Mouse (Mus musculus): ENCODE results near the gene H2afz. TPM values are rescaled to one million over a fixed set of nuclear protein-coding genes. Genes with fewer than 3 reads are reported as not detected.
A peak's percentile ranks its signal among the peaks of the same experiment; 100 is the strongest.

The H2afz gene
- polyA plus RNA-seq, 1 experiment from 2014 or later = 2,590 TPM

DNA sequence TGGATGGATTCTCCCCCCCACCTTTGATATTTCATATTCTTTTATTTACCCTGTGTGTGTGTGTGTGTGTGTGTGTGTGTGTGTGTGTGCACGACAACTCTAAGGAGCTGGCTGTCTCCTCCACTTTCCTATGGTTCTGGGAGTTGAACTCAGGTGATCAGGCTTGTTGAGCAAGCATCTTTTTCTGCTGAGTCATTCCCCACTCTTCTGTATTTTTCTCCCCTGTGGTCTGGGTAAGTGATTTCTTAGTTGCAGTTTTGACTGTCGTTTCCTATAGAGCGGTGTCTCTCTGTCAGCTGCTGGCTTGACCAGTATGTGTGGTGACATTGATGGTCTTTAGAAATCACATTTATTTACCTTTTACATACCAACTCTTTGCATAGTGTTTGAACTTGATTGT lies 15.0 kb downstream of the H2afz start:
- Histone ChIP-seq H3K36me3 (ENCODE audit: insufficient read depth) (no peaks in the 10 kb centered on the region), H3K9ac (no peak overlapping the region), H3K27me3 (ENCODE audit: insufficient read depth, low read length) (no peaks in the 10 kb centered on the region), H3K9me3 (ENCODE audit: low read depth, low read length) (no peaks in the 10 kb centered on the region), H3K4me3 (ENCODE audit: low read depth, low read length) (no peak overlapping the region), H3K4me2 (no peak overlapping the region), H3K27ac (ENCODE audit: low read depth) (no peak overlapping the region), H3K4me1 (ENCODE audit: insufficient read depth) (no peaks in the 10 kb centered on the region)
- TF ChIP-seq CTCF (IDR thresholded peaks at IDR 0.05; ENCODE audit: low read depth) = no peak
- WGBS = 68% methylated on average over 3 of the region's 3 CpGs
- DNase-seq = no peak
- ATAC-seq (ENCODE audit: insufficient read depth) = no peak

DNA sequence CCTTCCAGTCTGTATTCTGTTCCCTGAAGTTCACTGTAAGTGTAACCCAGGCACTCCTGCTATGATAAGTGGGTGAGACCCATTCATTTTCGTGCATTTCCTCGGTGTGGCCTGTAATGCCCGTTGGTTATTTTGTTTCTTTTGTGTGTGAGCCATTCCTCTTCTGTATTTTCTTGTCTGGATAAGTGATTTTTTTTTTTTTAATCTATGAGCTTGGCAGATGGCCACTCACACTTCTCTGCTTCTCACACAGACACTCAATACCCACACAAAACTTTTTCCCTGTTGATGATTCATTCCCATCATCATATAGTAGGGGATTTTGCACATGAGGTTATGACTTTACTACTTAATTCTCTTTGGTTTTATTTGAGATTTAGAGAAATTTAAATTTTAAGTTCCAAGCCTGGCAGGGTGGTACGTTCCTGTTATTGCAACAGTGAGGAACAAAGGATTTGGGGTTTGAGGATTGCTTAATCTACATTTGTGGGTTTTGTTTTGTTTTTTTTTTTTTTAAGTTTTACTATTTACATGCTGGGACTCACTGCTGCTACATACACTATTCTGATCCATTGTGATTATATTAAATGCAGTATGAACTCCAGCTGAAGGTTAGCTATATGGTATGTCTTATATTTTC lies 15.9 kb downstream of the H2afz start:
- no peak overlapping the region for H3K4me3 ChIP-seq (ENCODE audit: low read depth, low read length)
- 68% methylated on average over 4 of the region's 4 CpGs for WGBS
- TF ChIP-seq CTCF (IDR thresholded peaks at IDR 0.05; ENCODE audit: low read depth) = no peak
- H3K4me1 ChIP-seq (ENCODE audit: insufficient read depth) = no peaks in the 10 kb centered on the region
- no peak overlapping the region for H3K9ac ChIP-seq
- DNase-seq = peak; percentile 30
- ATAC-seq (ENCODE audit: insufficient read depth) = no peak
- 0 out of 2 replicates have a peak, but pooled peaks cover 2% of the 10 kb centered on the region for H3K36me3 ChIP-seq (ENCODE audit: insufficient read depth)
- no peak overlapping the region for H3K27ac ChIP-seq (ENCODE audit: low read depth)
- no peak overlapping the region for H3K4me2 ChIP-seq
- no peaks in the 10 kb centered on the region for H3K9me3 ChIP-seq (ENCODE audit: low read depth, low read length)
- H3K27me3 ChIP-seq (ENCODE audit: insufficient read depth, low read length) = no peaks in the 10 kb centered on the region

DNA sequence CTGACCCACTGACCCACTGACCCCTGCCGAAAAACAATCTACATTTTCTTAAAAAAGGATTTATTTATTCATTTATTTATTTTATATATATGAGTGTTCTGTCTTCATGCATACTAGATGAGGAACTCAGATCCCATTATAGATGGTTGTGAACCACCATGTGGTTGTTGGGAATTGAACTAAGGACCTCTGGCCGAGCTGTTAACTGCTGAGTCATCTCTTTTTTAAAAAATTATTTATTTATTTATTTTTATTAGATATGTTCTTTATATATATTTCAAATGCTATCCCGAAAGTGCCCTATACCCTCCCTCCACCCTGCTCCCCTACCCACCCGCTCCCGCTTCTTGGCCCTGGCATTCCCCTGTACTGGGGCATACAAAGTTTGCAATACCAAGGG lies 16.8 kb downstream of the H2afz start:
- Histone ChIP-seq H3K4me1 (ENCODE audit: insufficient read depth) (no peaks in the 10 kb centered on the region), H3K27me3 (ENCODE audit: insufficient read depth, low read length) (no peaks in the 10 kb centered on the region), H3K9me3 (ENCODE audit: low read depth, low read length) (no peaks in the 10 kb centered on the region), H3K27ac (ENCODE audit: low read depth) (no peak overlapping the region), H3K36me3 (ENCODE audit: insufficient read depth) (0 out of 2 replicates have a peak, but pooled peaks cover 5% of the 10 kb centered on the region), H3K4me3 (ENCODE audit: low read depth, low read length) (no peak overlapping the region), H3K9ac (no peak overlapping the region), H3K4me2 (no peak overlapping the region)
- no peak for DNase-seq
- 87% methylated on average over 5 of the region's 5 CpGs for WGBS
- ATAC-seq (ENCODE audit: insufficient read depth) = no peak
- TF ChIP-seq CTCF (IDR thresholded peaks at IDR 0.05; ENCODE audit: low read depth) = no peak

DNA sequence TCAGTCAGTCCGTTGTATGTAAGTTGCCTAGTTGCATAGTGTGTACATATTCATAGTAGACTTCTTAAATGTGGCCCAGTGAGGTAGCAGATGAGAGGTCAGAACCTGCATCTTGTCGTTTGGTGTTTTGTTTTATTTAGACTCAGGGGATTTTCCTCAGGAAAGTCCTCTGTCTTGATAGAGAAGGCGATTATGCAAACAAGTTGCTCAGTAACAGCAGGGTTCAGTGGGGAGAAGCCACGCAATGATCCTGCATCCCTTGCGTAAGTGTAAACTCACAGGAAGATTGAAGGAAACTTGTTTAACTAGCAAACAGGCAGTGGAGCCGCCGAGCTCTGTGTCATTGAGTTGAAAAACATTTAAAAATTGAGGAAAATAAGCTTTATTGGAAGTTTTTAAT lies 23.7 kb downstream of the H2afz start:
- peaks cover 19% of the 10 kb centered on the region; the same call in 1 of the 2 replicates for H3K36me3 ChIP-seq (ENCODE audit: insufficient read depth)
- H3K9ac ChIP-seq = no peak overlapping the region
- H3K27ac ChIP-seq (ENCODE audit: low read depth) = no peak overlapping the region
- no peak overlapping the region for H3K4me2 ChIP-seq
- H3K9me3 ChIP-seq (ENCODE audit: low read depth, low read length) = no peaks in the 10 kb centered on the region
- TF ChIP-seq CTCF (IDR thresholded peaks at IDR 0.05; ENCODE audit: low read depth) = no peak
- H3K4me3 ChIP-seq (ENCODE audit: low read depth, low read length) = no peak overlapping the region
- WGBS = 72% methylated on average over 7 of the region's 7 CpGs
- DNase-seq (no peak), ATAC-seq (ENCODE audit: insufficient read depth) (no peak)
- no peaks in the 10 kb centered on the region for H3K4me1 ChIP-seq (ENCODE audit: insufficient read depth)
- no peaks in the 10 kb centered on the region for H3K27me3 ChIP-seq (ENCODE audit: insufficient read depth, low read length)

DNA sequence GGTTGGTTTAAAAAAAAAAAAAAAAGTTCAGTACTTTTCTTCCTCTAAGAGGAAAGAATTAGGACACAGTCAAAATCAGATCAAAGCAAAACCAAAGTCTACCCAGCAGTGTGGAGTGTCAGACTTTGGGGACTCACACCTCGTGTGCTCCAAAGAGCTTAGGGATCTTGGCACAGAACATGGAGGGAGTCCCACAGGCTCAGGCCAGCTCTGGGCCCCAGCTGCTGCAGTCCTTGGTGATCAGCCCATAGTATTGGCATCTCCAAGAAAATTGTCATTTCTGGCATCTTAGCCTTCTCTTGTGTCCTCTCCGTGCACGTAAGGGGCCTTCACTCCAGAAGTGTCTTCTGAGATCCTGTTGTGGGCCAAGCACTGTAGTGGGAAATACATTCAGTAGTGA lies 26.8 kb downstream of the H2afz start:
- Histone ChIP-seq H3K4me1 (ENCODE audit: insufficient read depth) (no peaks in the 10 kb centered on the region), H3K4me3 (ENCODE audit: low read depth, low read length) (no peak overlapping the region), H3K36me3 (ENCODE audit: insufficient read depth) (peaks cover 32% of the 10 kb centered on the region), H3K4me2 (no peak overlapping the region), H3K9me3 (ENCODE audit: low read depth, low read length) (no peaks in the 10 kb centered on the region), H3K9ac (no peak overlapping the region), H3K27me3 (ENCODE audit: insufficient read depth, low read length) (no peaks in the 10 kb centered on the region), H3K27ac (ENCODE audit: low read depth) (no peak overlapping the region)
- peak; percentile 7 for DNase-seq
- WGBS = 60% methylated on average over 3 of the region's 3 CpGs
- TF ChIP-seq CTCF (IDR thresholded peaks at IDR 0.05; ENCODE audit: low read depth) = no peak
- ATAC-seq (ENCODE audit: insufficient read depth) = no peak; the same call in 1 of the 2 replicates

DNA sequence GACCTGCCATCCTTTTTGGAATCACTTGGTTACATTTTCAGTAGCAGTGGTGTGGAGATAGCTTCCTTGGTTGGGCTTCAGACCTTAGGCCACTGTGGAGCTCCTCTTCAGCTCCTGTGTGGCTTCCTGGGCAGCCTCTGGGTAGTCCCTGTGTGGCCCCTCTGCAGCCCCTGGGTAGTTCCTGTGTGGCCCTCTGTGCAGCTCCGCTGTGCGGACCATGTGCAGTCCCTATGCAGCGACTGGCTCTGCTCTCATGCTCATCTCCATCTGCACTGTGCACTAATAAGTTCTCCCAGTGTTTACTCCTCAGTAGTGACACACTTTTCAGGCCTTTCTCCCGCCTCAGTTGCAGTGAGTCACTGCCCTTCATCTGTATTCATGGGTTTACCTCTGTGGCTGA lies 27.8 kb downstream of the H2afz start:
- no peaks in the 10 kb centered on the region for H3K27me3 ChIP-seq (ENCODE audit: insufficient read depth, low read length)

DNA sequence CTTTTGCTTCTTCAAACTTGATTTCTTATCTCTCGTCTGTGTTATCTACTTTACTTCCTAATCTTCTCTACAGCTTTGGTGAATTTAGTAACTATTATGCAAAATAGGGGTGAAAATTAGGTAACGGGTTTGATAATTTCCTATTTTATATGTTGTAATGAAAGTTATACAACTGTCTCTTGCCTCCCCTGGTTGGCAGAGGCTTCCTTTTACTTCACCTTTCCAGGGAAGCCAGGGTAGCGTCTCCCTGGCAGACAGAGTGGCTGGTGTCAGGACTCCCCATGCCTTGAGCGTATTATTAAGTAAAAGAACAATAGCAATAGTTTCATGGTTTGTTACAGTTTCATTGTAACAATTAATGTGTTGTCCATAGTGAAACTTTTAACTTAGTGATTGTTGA lies 29.5 kb downstream of the H2afz start:
- Histone ChIP-seq H3K4me1 (ENCODE audit: insufficient read depth) (no peaks in the 10 kb centered on the region), H3K27ac (ENCODE audit: low read depth) (no peak overlapping the region), H3K9ac (no peak overlapping the region), H3K4me2 (no peak overlapping the region), H3K27me3 (ENCODE audit: insufficient read depth, low read length) (no peaks in the 10 kb centered on the region), H3K4me3 (ENCODE audit: low read depth, low read length) (no peak overlapping the region), H3K36me3 (ENCODE audit: insufficient read depth) (peaks cover 36% of the 10 kb centered on the region), H3K9me3 (ENCODE audit: low read depth, low read length) (no peaks in the 10 kb centered on the region)
- ATAC-seq (ENCODE audit: insufficient read depth) (no peak), DNase-seq (no peak)
- no peak for TF ChIP-seq CTCF (IDR thresholded peaks at IDR 0.05; ENCODE audit: low read depth)
- 90% methylated on average over 4 of the region's 4 CpGs for WGBS

More for the DNA sequence above, 27.8 kb downstream of the H2afz start:
- Histone ChIP-seq H3K4me2 (no peak overlapping the region), H3K27ac (ENCODE audit: low read depth) (no peak overlapping the region), H3K9me3 (ENCODE audit: low read depth, low read length) (no peaks in the 10 kb centered on the region), H3K36me3 (ENCODE audit: insufficient read depth) (peaks cover 34% of the 10 kb centered on the region), H3K4me1 (ENCODE audit: insufficient read depth) (no peaks in the 10 kb centered on the region), H3K4me3 (ENCODE audit: low read depth, low read length) (no peak overlapping the region), H3K9ac (no peak overlapping the region)
- no peak for DNase-seq
- WGBS = 89% methylated on average over 4 of the region's 4 CpGs
- no peak for ATAC-seq (ENCODE audit: insufficient read depth)
- TF ChIP-seq CTCF (IDR thresholded peaks at IDR 0.05; ENCODE audit: low read depth) = no peak
